Mouse (Mus musculus): Measurements from ENCODE around the gene Mettl11b.
"Not testable (repeated sequence)": the region's sequence is repeated elsewhere in the genome, so short reads cannot be mapped to it uniquely, and the experiment has no call there.

Mettl11b gene

GRCm38 (mm10) chr1:163725106-163725759 lies at the start of gene Mettl11b:
Gene Mettl11b, minus strand, starts transcription at chr1:163725232.
- peak; percentile 13 to 19 for DNase-seq (ENCODE audit: low spot score in 2 of 2)

- no peak for DNase-seq (ENCODE audit: low spot score in 2 of 2)
Measured at GRCm38 (mm10) chr1:163757462-163758207, 32.6 kb upstream of the Mettl11b start.

- DNase-seq (ENCODE audit: low spot score in 2 of 2): no peak
Measured at GRCm38 (mm10) chr1:163751360-163751992, 26.4 kb upstream of the Mettl11b start.

- no peak for DNase-seq (ENCODE audit: low spot score in 2 of 2)
Measured at GRCm38 (mm10) chr1:163737239-163737533, 12.2 kb upstream of the Mettl11b start.

GRCm38 (mm10) chr1:163736441-163737238 lies 11.6 kb upstream of the Mettl11b start:
- no peak for DNase-seq (ENCODE audit: low spot score in 2 of 2)

GRCm38 (mm10) chr1:163731166-163731565 lies 6.1 kb upstream of the Mettl11b start:
- not testable (repeated sequence) for DNase-seq (ENCODE audit: low spot score in 2 of 2)

GRCm38 (mm10) chr1:163723913-163724312 lies 1.1 kb downstream of the Mettl11b start:
- DNase-seq (ENCODE audit: low spot score in 2 of 2): no peak

GRCm38 (mm10) chr1:163708618-163709017 lies 16.4 kb downstream of the Mettl11b start:
- DNase-seq (ENCODE audit: low spot score in 2 of 2): no peak

- DNase-seq (ENCODE audit: low spot score in 2 of 2): no peak
Measured at GRCm38 (mm10) chr1:163700571-163700970, 24.5 kb downstream of the Mettl11b start.

GRCm38 (mm10) chr1:163699702-163700101 lies 25.3 kb downstream of the Mettl11b start:
- DNase-seq (ENCODE audit: low spot score in 2 of 2): no peak

GRCm38 (mm10) chr1:163691860-163692259 lies 33.2 kb downstream of the Mettl11b start:
- DNase-seq (ENCODE audit: low spot score in 2 of 2): no peak

- no peak for DNase-seq (ENCODE audit: low spot score in 2 of 2)
Measured at GRCm38 (mm10) chr1:163682935-163683430, 42.0 kb downstream of the Mettl11b start.

GRCm38 (mm10) chr1:163682127-163682526 lies 42.9 kb downstream of the Mettl11b start:
- DNase-seq (ENCODE audit: low spot score in 2 of 2): no peak

GRCm38 (mm10) chr1:163672866-163673265 lies 52.2 kb downstream of the Mettl11b start:
- no peak for DNase-seq (ENCODE audit: low spot score in 2 of 2)

- no peak for DNase-seq (ENCODE audit: low spot score in 2 of 2)
Measured at GRCm38 (mm10) chr1:163671326-163671725, 53.7 kb downstream of the Mettl11b start.

- no peak for DNase-seq (ENCODE audit: low spot score in 2 of 2)
Measured at GRCm38 (mm10) chr1:163670702-163671101, 54.3 kb downstream of the Mettl11b start.

- no peak for DNase-seq (ENCODE audit: low spot score in 2 of 2)
Measured at GRCm38 (mm10) chr1:163669936-163670335, 55.1 kb downstream of the Mettl11b start.

- DNase-seq (ENCODE audit: low spot score in 2 of 2): no peak
Measured at GRCm38 (mm10) chr1:163662416-163662815, 62.6 kb downstream of the Mettl11b start.

- no peak for DNase-seq (ENCODE audit: low spot score in 2 of 2)
Measured at GRCm38 (mm10) chr1:163658535-163658928, 66.5 kb downstream of the Mettl11b start.

GRCm38 (mm10) chr1:163657766-163658534 lies 67.1 kb downstream of the Mettl11b start:
- no peak for DNase-seq (ENCODE audit: low spot score in 2 of 2)

- no peak for DNase-seq (ENCODE audit: low spot score in 2 of 2)
Measured at GRCm38 (mm10) chr1:163657056-163657455, 68.0 kb downstream of the Mettl11b start.
